Mouse (Mus musculus) lung, postnatal 14 days (tissue): ENCODE results near the gene Slc4a4.
"Not testable (repeated sequence)": the region's sequence is repeated elsewhere in the genome, so short reads cannot be mapped to it uniquely, and the experiment has no call there.

ENCODE experiments used
- DNase-seq: peaks from one replicate; pipeline ENCODE4 v3.0.0; 2021

Slc4a4 gene

DNA sequence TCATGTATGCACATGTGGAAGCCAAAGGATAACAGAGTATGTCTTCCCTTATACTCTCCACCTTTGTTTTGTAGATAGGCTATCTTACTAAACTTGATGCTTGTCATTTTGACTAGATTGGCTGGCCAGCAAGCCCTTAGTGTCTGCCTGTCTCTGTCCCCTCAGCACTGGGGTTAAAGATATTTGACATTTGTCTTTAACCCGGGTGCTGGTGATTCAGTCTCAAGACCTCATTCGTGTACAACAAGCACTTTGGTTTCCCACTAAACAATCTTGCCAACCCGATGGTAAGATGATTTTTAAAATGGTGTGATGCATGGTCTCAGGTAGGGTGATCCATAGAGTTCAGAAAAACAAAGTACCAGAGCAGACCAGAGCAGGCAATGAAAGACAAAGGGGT, 210.7 kb downstream of the Slc4a4 start:
- no peak for DNase-seq

DNA sequence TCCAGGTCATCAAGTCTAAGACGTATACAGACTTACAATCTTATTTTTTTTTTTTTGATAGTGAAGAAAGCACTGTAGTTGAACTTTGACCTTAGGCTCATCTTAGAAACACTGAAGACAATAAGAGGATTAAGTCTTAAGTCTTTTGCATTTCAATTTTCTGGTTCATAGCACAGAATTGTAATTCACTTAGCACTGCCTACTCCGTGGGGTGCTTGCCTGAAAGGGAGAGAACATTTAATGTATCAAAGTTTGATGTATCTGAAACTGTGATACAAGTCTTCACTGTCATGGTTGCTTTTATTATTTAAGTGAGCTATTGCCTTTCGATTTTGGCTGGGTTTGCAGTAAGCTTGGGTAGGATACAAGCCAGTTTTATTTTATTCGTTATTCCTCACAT, 211.5 kb downstream of the Slc4a4 start:
- no peak for DNase-seq

DNA sequence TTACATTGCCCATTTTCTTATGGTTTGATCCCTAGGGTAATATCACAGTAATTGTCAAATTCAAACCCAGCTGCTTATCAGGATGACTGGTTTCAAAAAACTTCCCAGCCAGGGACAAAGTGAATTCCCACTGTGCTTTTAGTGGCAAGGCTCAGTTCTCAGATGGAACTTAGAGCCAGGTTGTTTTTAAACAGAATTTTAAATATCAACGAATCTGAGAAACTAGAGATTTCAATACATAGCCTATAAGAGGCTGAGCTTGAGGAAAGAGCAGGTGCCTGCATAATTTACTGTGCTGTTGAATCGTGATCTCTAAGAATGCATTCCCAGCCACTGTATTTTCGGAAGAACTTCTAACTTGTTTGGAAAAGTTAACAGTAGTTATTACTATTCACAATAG, 213.3 kb downstream of the Slc4a4 start:
- DNase-seq: no peak

DNA sequence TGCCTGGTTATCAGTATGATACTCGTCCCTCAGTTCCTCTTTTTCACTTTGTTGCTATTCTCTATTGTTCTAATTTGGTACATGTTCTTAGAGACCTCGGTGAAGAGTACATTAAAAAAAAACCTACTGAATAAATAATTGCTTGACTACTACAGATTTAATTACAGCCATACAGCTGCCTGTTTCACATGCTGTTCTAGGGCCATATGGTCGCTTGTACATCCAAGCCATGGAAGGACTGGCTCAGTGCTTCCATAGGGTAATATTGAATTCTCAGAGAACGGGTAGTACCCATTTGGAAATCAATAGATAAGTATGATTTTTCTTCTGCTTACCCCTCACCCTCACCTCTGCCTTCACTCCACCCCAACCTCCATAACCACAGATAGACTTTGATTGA, 215.9 kb downstream of the Slc4a4 start:
- no peak for DNase-seq

DNA sequence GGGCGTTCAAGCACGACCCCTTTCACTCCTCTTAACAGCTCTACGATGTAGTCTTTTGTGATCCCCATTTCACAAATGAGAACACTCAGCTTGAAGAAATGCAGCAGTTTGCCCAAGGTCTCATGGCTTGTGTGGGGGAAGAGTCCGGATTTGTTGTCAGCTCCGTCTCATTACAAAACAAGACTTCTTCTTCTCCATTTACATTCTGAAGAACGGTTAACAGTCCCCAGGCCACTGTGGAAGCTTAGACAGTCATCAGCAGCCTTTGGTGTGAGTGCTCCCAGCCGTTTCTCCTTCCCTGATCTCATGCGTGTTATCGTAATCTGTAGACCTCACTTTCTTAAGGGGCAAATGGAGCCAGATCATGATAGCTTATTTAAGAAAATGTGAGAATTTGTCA, 218.7 kb downstream of the Slc4a4 start:
- DNase-seq: no peak

DNA sequence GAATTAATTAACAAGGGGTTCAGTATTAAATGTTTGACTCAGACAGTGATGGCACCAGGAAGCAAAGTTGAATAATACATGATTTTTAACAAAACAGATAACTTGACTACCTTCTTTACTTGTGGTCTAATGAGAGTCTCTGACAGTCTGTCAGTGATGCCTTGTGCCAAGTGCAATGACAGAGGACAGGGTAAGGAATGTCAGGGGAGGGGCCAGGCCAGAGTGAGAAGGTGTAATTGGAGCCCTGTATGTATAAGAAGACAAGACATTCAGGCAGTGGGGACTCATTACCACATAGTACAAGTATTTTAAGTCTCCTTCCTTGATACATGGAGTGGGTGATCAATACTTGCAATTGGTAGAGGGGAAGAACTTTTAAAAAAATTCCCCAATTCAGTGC, 219.6 kb downstream of the Slc4a4 start:
- no peak for DNase-seq

DNA sequence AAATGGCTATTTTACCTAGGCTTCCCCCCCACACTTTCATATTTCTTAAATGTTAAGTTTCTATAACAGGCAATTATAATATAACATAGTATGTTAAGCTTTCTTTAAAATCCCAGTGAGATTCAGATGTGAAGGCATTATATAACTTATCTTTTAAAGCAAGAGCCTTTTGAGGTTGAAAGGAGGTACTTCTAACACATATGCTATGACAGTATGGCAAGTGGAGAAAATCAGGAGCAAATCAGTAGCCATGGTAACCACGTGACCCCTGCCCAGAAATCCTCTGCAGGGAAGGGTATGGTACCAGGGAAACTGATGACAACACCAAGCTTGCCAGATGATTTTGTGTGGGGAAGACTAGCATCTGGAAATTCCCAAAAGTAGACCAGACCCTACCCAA, 222.2 kb downstream of the Slc4a4 start:
- DNase-seq: no peak

DNA sequence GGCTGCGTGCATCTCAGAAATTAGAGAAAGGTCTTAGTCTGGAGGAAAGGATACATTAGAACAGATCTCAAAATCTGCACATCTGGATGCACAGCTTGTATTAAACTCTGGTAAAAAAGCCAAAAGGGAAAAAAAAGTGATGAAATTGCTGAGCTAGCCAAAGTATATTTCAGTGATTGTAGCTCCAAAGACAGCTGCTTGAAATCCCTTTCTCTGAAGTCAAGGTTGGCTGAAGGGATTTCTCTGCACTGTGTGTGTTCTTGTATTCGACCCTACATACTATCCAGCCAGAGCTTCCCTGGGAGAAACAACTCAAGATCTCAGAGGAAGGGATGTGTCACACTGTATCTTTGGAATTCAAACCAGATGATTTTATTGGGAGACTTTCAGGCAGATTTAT, 223.2 kb downstream of the Slc4a4 start:
- DNase-seq: no peak

DNA sequence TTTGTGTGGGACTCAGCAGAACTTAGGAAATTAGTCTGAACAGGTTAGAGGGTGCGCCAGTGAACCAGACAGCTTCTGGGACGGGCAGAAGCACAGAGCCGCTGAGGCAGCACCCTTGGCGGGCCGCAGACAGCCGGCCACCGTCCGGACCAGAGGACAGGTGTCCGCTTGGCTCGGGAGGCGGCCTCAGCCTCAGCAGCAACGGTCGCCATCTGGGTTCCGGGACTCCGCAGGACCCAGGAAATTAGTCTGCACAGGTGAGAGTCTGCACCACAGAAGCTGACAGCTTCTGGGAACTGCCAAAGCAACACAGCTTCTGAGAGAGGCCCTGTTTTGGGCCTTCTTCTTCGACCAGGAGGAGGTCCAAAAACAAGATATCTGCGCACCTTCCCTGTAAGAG, 225.4 kb downstream of the Slc4a4 start:
- DNase-seq: not testable (repeated sequence)

DNA sequence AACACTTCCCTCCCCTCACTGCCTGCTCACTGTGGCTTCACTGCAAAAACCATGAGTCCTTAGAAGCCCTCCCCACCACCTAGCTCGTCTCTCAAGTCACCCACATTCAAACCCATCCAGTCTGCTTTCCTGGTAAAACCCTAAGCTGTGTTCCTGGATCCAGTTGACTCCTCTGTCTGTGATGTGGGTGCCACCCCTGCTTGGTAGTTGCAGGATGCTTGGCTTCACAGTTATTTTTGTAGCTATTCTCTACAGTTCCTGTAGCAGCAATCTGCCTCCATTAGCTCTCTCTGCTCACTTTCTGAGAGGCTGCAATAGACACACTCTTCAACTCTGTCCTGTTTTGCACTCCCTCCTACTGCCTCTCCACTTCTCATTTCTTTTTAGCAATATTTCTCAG, 234.3 kb downstream of the Slc4a4 start:
- DNase-seq: no peak

DNA sequence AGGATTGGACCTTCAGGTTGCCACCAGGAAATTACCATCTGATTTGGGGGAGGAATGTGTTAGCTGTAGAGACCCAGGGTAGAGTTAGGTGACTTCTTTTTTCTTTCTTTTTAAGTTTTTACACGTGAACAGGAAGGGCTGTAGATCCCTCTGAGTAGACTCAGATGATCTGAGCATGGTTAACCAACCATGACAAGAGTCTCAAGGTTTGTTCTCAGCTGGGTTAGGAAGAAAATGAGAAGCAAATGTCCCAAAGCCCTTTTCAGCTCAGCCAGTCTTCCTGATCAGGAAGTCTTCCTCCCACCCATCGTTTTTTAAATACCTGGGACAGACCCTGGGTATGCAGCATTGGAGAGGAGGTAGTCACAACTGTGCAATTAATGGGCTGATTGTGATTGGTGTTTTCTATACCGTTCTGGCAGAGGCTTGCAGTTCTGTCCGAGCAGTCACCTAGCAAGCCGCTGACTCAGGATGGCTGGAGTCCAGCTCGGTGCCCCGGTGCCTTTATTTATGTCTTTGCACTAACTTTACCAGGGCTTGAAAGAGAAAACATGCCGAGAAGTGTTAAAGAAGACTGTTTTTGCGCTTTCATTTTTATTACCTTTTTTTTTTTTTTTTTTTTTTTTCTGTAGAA, 236.8 kb downstream of the Slc4a4 start:
- no peak for DNase-seq

DNA sequence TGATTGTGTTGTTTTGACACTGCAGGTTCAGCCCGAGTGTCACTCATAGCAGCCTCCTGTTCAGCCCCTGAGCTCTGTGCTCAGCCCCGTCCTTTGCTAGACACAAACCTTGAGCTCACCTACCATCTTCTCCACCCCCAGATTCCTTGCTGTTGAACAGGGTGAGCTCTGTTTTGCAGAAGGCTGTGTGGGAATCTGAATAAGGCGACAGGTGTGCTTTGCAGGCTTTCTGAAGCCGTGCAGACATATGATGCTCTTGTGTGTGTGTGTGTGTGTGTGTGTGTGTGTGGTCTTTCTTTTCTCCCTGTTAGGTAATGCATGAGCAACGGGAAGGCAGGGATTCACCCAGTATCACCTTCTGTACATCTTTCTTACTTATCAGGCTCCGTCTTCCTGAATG, 241.6 kb downstream of the Slc4a4 start:
- DNase-seq: no peak

DNA sequence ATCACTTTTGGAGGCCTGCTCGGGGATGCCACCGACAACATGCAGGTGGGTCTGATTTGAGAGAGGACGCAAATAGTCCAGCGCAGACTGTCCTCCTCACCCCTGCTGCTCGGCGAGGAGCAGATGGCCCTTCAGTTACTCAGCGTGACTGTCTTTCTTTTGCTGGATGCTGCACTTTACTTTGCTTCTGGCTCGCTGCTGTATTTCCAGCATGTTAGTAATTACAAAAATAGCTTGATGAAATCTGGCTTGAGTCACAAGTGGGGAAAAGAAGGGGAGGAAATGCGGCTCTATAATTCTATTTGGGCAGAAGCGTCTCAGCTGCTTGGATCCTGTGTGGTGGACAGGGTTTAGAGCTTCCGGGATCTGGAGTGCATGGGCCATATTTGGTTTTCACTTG, 249.2 kb downstream of the Slc4a4 start:
- no peak for DNase-seq

DNA sequence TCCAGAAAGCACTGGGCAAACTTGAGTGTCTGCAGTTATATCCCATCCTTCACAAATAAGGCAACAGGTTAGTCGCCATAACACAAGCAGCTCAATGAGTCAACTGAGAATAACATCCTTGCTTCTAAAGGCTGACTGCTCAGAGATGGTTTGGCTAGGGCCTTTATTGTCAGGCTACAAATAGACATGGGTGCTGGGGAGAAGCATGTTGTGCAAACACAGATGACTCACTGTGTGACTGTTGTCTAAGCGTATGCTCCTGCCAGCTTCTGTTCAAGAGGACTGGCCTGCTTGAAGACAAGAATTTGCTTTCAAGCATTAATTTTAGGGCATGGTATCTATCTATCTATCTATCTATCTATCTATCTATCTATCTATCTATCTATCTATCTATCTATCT, 253.5 kb downstream of the Slc4a4 start:
- no peak for DNase-seq

DNA sequence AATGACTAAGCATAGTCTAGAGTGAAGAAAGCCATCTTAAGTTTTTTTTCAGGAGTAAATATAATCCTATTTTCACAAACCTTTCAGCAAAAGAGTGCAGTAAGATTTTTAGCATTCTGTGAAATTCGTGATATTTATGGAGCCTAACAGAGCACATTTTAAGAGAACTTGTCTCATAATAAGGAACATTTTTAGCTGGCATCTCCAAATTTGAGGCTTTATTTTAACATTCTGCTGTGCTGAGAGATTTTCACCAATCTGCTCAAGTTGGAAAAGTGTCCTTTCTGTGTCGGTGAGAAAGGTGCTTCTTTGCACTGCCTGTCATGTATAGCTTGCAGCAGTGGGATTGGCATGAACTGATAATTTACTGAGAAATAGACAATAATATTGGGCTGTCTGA, 255.1 kb downstream of the Slc4a4 start:
- no peak for DNase-seq

DNA sequence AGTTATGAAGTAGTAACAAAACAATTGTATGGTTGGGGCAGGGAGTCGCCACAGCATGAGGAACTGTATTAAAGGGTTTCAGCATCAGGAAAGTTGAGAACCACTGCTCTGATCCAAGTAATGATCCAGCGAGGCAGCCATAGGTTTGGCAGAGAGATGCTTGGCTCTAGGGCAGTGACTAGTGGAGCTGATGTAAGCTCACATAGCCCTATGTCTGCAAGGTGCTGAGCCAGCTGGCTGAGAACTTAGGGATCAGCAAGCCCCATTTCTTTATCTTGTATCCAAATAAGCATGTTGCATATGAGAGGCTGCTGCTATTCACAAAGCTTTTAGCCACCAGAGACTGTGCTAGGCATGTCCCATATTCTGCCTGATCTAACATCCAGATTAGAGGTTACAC, 259.7 kb downstream of the Slc4a4 start:
- no peak for DNase-seq

DNA sequence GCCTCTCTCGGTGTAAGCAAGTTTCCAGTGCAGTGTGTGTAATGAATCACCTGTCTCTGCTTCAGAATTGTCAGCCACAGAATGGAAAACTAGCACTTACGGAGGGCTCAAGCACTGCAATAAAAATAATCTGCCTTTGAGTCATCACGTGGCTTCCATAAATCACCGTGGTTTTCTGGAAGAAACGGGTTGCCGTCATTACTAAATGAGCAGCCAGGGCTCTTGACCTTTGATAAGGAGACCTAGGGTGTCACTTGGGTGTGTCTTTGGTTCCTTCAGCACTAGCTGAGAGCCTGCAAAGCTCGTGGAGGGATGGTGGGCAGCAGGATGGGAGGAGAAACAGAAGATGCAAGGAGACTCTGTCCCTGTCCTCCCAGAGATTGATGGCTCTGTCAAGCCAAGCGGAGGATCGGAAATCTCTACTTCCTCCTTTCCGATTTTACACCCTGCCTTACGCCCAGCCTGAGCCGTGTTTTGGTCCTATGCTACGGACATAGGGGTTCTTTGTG, 260.7 kb downstream of the Slc4a4 start:
- no peak for DNase-seq

DNA sequence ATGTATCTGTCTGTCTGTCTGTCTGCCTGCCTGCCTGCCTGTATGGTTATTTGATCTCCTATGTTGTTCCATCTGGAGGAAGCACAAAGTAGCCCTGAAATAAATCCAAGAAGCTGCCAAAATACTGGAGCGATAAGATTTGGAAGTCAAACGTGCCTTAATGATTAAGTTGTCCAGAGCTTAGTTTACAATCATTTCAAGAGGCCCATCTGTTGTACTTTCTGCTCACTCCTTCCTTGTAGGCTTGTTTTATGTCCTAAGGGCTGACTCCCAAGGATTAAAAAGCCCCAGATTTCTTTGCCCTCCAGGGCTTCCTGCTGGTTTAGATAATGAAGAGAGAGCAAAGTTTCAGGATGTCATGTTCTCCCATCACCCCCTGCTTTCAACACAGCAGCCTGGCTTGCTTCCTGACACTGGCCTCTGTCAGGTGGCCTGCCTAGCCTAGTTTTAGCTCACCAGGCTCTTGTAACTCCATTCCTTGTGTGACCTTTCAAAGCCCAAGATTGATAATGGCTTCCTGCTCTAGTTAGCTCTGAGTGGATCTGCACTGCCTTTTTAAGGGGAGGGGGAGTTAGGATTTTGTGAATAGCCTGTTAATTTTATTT, 262.9 kb downstream of the Slc4a4 start:
- no peak for DNase-seq

DNA sequence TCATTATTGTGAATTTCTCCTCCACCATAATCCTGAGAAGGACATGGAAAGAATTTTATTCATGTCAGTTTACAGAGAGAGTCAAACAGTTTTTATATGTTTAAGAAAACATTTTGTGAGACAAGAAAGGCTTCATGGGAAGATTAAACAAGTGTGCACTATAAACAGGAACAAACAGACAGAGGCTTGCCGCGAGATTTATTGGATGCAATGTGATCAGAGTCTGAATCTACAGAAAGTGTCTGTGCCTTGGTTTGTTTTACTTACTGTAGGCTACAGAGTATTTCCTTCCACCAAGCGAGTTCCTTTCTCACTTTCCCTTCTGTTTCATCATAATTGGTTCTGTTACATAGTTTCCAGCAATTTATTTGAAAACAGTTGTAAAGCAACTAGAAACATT, 264.5 kb downstream of the Slc4a4 start:
- no peak for DNase-seq

DNA sequence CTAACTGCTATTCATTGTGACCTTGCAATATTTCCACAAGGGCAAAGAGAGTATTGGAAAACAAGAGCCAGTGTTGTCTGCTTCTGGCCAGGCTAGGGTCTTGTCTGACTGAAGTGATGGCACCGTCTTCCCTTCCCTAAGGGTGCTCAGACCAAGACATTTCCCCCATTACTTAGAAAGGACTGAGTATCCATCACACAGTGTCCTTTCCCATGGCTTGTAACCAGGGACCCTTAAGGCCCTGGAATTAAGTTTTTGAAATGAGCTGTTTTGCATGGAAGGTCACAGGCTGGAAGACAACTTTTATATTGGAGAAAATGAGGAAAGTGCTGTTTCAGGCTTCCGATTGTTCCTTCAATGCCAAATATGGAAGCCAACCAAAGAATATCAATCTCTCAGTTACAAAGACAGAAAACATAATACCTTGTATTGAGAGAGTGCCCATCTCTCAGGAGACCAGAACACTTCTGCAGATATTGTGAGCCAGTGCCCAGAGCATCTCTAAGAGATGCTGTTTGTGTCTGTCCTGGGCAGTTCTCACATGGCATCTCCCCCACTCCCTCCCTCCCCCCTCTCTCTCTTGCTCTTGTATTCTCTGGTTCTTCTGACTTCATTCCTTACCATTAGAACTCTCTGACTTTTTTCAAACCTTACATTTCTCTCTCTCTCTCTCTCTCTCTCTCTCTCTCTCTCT, 284.6 kb downstream of the Slc4a4 start:
- DNase-seq: no peak

DNA sequence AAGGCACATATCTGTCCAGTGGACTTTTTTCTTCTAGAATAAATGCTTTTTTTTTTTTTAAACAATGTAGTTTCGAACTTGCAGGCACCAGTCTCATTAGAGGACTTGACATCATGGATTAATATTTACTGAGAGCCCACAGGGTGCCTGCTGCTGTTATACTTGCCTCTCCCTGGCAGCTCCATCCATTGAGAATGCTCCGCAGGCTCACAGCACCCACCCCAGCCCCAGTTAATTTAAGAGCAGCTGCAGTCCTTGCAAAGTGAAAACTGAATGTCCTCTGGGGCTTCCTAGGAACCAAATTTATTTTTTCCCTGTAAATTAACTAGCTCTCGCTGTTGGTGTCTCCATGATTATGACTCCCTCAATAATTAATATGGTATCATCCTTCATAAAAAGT, 303.4 kb downstream of the Slc4a4 start:
- DNase-seq: no peak

DNA sequence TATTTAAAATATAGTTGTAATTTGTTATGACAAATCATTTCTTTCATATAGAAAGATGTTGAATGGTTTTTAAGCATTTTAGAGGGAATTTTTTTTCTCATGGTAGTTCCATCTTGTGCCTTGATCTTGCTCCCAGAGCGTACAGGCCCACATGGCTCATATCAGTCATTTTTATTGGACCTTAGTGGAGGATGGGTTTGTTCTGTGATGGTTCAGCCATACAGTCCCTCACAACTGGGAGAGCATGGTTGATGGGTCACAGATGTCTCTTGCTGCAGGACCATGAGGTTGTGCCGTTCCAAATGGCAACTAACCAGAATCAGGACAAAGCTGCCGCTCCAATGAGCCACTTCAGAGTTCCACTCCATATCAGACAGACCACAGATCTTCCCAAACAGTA, 308.0 kb downstream of the Slc4a4 start:
- no peak for DNase-seq

DNA sequence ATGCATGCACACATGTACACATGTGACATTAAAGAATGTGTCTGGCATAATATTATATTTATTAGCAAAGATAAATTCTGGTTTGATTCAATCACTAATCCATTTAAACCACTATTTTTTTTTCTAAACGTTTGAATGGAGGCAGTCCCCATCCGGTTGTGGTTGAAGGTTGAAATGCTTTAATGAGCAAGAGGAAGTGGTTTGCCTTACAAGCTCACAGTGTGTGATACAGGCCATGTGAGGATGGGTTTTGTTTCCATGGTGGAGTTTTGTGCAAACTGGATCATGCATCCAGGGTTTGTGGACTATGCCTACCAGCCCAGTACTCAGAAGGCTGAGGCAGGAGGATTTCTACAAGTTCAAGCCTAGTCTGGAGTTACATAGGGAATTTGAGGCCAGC, 311.9 kb downstream of the Slc4a4 start:
- DNase-seq: no peak

DNA sequence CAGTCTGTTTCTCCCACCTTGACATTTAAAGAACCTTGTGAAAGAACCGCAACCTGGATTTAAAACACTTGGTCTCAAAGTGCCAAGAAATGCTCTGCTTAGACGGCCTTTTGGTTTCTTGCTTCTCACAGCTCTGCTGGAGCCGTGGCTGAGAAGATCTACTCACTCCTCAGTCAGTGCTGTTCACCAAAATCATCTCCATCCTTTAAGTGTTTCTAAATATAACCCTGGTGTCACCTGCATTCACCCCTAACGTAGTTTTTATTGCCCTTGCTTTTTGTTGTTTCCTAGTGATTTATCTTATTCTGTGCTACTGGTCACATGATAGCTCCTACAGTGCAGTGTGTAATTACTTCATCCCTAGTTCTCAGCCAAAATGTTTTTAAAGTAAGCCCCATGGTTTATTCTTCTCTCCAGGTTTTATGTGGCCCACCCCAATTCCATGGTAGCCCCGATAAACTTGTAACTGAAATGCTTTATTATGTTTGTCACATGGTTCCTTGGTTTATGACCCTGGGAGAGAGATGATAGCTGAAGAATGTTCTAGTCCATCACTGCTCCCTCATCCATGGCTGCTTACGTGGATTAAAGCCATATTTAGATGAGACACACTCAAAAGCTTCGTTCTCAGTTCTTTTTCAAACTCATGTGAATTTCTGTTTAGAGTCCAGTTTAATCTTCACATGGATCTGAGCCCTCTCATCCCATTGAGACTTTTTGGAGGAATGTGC, 323.5 kb downstream of the Slc4a4 start:
- DNase-seq: no peak
